Comparison of ENCODE assay signal across 8 mouse cellular contexts in genomic region chr13:99375550-99375949, GRCm38 (mm10). TPM values are rescaled to one million over a fixed set of nuclear protein-coding genes. Genes with fewer than 3 reads are reported as not detected.
DNase-seq lines count a peak whose midpoint lies in the region; ATAC-seq and TF ChIP-seq lines count a peak whose summit lies in the region.

No protein-coding gene starts in this region.

- H3K4me3 ChIP-seq in MEL (ENCODE audit: control insufficient read depth in 1 of 2, insufficient read depth in 1 of 2, low read depth in 2 of 2, low read length in 2 of 2): no peak overlapping the region
- H3K4me3 ChIP-seq in forebrain, embryonic 11.5 days (ENCODE audit: low read depth, low read length): no peak overlapping the region

- intact Hi-C loops in heart, postnatal 25 days (cut with DNase I): loop anchor here (2.0 to 5.0 kb wide), 2 partner anchors 117 to 137 kb away; no protein-coding TSS in a partner anchor

- H3K27me3 ChIP-seq in MEL (ENCODE audit: control insufficient read depth in 1 of 2, insufficient read depth in 2 of 2, low read length in 2 of 2): no peaks in the 10 kb centered on the region
- H3K27me3 ChIP-seq in forebrain, embryonic 11.5 days (ENCODE audit: control insufficient read depth, insufficient read depth, low read length): no peaks in the 10 kb centered on the region

- no peaks in the 10 kb centered on the region for H3K9me3 ChIP-seq in MEL (replicated peaks; ENCODE audit: insufficient read depth, low read length)
- no peaks in the 10 kb centered on the region for H3K9me3 ChIP-seq in forebrain, embryonic 11.5 days (ENCODE audit: control insufficient read depth, low read length)

- TF ChIP-seq POLR2A in MEL (IDR thresholded peaks at IDR 0.05; ENCODE audit: control insufficient read depth in 1 of 2, insufficient read depth in 1 of 2, low read depth in 1 of 2, low read length in 2 of 2, poor library complexity in 1 of 2): no peak

- peak; percentile 71 to 92 (median 73) for TF ChIP-seq CTCF in MEL (IDR thresholded peaks at IDR 0.05 in 2 of 3, conservative IDR thresholded peaks at IDR 0.05 in 1 of 3; ENCODE audit: control insufficient read depth in 1 of 3, insufficient read depth in 1 of 3, low read depth in 2 of 3, low read length in 3 of 3, poor library complexity in 1 of 3, severe bottlenecking in 1 of 3)

- H3K79me2 ChIP-seq in MEL (ENCODE audit: control insufficient read depth, insufficient read depth, low read length, poor library complexity): no peaks in the 10 kb centered on the region

- H3K4me2 ChIP-seq in forebrain, embryonic 11.5 days (ENCODE audit: low read depth, low read length, severe bottlenecking): no peak overlapping the region

- TF ChIP-seq EP300 in MEL (IDR thresholded peaks at IDR 0.05; ENCODE audit: low read depth in 1 of 2, low read length in 2 of 2): no peak

- H3K36me3 ChIP-seq in MEL (ENCODE audit: control insufficient read depth in 1 of 2, insufficient read depth in 2 of 2, low read length in 2 of 2): no peaks in the 10 kb centered on the region
- H3K36me3 ChIP-seq in forebrain, embryonic 11.5 days (ENCODE audit: control insufficient read depth, insufficient read depth, low read length): no peaks in the 10 kb centered on the region

- ATAC-seq in forebrain, embryonic 11.5 days (replicated peaks; ENCODE audit: low FRiP score): peak; percentile 51; the same call in 1 of the 2 replicates

- peak; percentile 72 for DNase-seq in MEL (ENCODE audit: low read depth, low spot score)
- DNase-seq in c-Kit-positive CD71-negative TER-119-negative erythroid progenitor cells, embryonic 14.5 days (ENCODE audit: low read depth): peak; percentile 53
- DNase-seq in forebrain, embryonic 11.5 days (ENCODE audit: low spot score): peak; percentile 88
- peak; percentile 26 for DNase-seq in heart, postnatal 25 days (ENCODE audit: low spot score)
- DNase-seq in layer of hippocampus, adult 8-10 months (ENCODE audit: low spot score in 2 of 2): peak; percentile 61 to 84
- peak; percentile 88 for DNase-seq in lung, postnatal 14 days
- peak; percentile 74 for DNase-seq in retina, adult 2 months (ENCODE audit: low read depth, low spot score)
- peak; percentile 43 for DNase-seq in urinary bladder, adult 2 months (ENCODE audit: low spot score)

- 42% methylated on average over 6 of the region's 6 CpGs for WGBS in forebrain, embryonic 11.5 days

- no peaks in the 10 kb centered on the region for H3K4me1 ChIP-seq in MEL (ENCODE audit: control insufficient read depth in 1 of 2, insufficient read depth in 2 of 2, low read length in 2 of 2)
- no peaks in the 10 kb centered on the region; the same call in 1 of the 2 replicates for H3K4me1 ChIP-seq in forebrain, embryonic 11.5 days (replicated peaks; ENCODE audit: control insufficient read depth, insufficient read depth, low read length)

- peak; percentile 56 for TF ChIP-seq RAD21 in MEL (IDR thresholded peaks at IDR 0.05; ENCODE audit: low read depth, low read length)

- no peak overlapping the region for H3K9ac ChIP-seq in MEL (ENCODE audit: control insufficient read depth, low read depth, low read length, poor library complexity, severe bottlenecking)
- H3K9ac ChIP-seq in forebrain, embryonic 11.5 days (ENCODE audit: low read length): no peak overlapping the region

- H3K27ac ChIP-seq in MEL (ENCODE audit: control insufficient read depth, low read depth, low read length): no peak overlapping the region
- no peak overlapping the region for H3K27ac ChIP-seq in forebrain, embryonic 11.5 days (ENCODE audit: low read depth, low read length)

TF ChIP-seq in MEL, 35 proteins besides CTCF, POLR2A, EP300 and RAD21:
- TF ChIP-seq MAFK (IDR thresholded peaks at IDR 0.05; ENCODE audit: borderline replicate concordance, low read depth, low read length) (no peak), RCOR1 (IDR thresholded peaks at IDR 0.05; ENCODE audit: low read depth, low read length) (no peak), SMC3 (IDR thresholded peaks at IDR 0.05; ENCODE audit: low read depth, low read length) (peak; percentile 44; the same call in 1 of the 2 replicates), MYC (IDR thresholded peaks at IDR 0.05; ENCODE audit: low read depth, low read length) (no peak), ZC3H11A (IDR thresholded peaks at IDR 0.05; ENCODE audit: low read depth, low read length) (peak; percentile 30; the same call in 1 of the 2 replicates)

RNA-seq across cellular contexts. Expression of gene Mrps27, which starts 31.0 kb away (rescaled TPM):
- 27.9 and 29.5 TPM in 2 replicates for total RNA-seq in MEL (2012; rRNA removed)
- polyA plus RNA-seq in MEL (2012; ENCODE audit: insufficient read depth in 1 of 2, insufficient read length in 2 of 2, low read depth in 1 of 2, low replicate concordance in 2 of 2, missing spikeins in 1 of 2): 10 to 100 TPM in 1 of 2 experiments, not detected in 1; 44.1 TPM
- 63.4 and 64.2 TPM in 2 replicates for polyA plus RNA-seq in forebrain, embryonic 11.5 days (2014; fragmentation: Nextera tagmentation; extraction: Ambion mirVana)
- total RNA-seq in heart, postnatal 25 days (2021): 10 to 100 TPM; 49.1 to 49.8 TPM
- 10 to 100 TPM; 23.5 to 32.8 (median 26.8) TPM for total RNA-seq in layer of hippocampus, adult 8-10 months (2022)
- polyA plus RNA-seq in urinary bladder, adult 2 months (2012; rRNA removed): 20.8 and 21.1 TPM in 2 replicates

RNA-seq across cellular contexts. Expression of gene Ptcd2, which starts 31.0 kb away (rescaled TPM):
- 42.6 and 42.9 TPM in 2 replicates for total RNA-seq in MEL (2012; rRNA removed)
- 10 to 100 TPM in 1 of 2 experiments, not detected in 1; 55.3 TPM for polyA plus RNA-seq in MEL (2012; ENCODE audit: insufficient read depth in 1 of 2, insufficient read length in 2 of 2, low read depth in 1 of 2, low replicate concordance in 2 of 2, missing spikeins in 1 of 2)
- polyA plus RNA-seq in forebrain, embryonic 11.5 days (2014; fragmentation: Nextera tagmentation; extraction: Ambion mirVana): 49.0 and 54.2 TPM in 2 replicates
- 10 to 100 TPM; 49.9 to 51.6 TPM for total RNA-seq in heart, postnatal 25 days (2021)
- 10 to 100 TPM; 26.4 to 35.2 (median 29.1) TPM for total RNA-seq in layer of hippocampus, adult 8-10 months (2022)
- polyA plus RNA-seq in urinary bladder, adult 2 months (2012; rRNA removed): 22.2 and 23.5 TPM in 2 replicates

Comparison
In these comparisons a context has a peak if more than half of its experiments do, and no peak if none do; other contexts are left out.
1. DNase-seq: peak in every context shown above with its lines; median percentile 88 in forebrain, embryonic 11.5 days; 88 in lung, postnatal 14 days; 74 in retina, adult 2 months; 72 in layer of hippocampus, adult 8-10 months; 72 in MEL; 53 in c-Kit-positive CD71-negative TER-119-negative erythroid progenitor cells, embryonic 14.5 days; 43 in urinary bladder, adult 2 months; 26 in heart, postnatal 25 days.